Mouse (Mus musculus): ENCODE data around the gene Zkscan5. TPM values are rescaled to one million over a fixed set of nuclear protein-coding genes. Genes with fewer than 3 reads are reported as not detected.
"Not testable (repeated sequence)": the region's sequence is repeated elsewhere in the genome, so short reads cannot be mapped to it uniquely, and the experiment has no call there.

Zkscan5 gene
- polyA plus RNA-seq, 1 experiment from 2014 or later = 21.2 TPM

DNA sequence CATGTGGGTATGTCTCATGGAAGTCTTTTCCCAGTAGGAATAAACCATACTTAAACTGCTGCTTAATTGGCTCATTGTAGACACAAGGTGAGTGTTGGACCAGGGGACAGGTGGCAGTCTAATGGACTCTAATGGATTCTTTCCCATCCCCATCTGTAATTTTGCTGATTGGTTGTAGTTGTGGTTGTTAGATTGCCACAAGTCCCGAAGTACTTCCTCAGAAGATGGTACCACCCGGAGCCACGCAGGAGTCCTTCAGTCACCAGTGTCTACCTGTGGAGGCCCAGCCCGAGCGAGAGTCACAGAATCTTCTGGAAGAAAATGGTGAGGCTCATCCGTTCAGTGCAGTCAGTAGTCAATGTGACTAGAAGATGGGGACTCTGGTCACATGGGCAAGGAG is 3.0 kb downstream of the Zkscan5 start:
- DNase-seq (ENCODE audit: low spot score) = no peak
- peaks cover 7% of the 10 kb centered on the region for H3K4me1 ChIP-seq (ENCODE audit: control insufficient read depth, insufficient read depth, low read length)
- ATAC-seq (ENCODE audit: insufficient number of reproducible peaks, low FRiP score, low TSS enrichment, low read depth) = no peak
- H3K27me3 ChIP-seq (ENCODE audit: control insufficient read depth, insufficient read depth, low read length) = no peaks in the 10 kb centered on the region
- WGBS = 98% methylated on average over 6 of the region's 6 CpGs
- H3K36me3 ChIP-seq (ENCODE audit: control insufficient read depth, insufficient read depth, low read length) = peaks cover 7% of the 10 kb centered on the region; the same call in 1 of the 2 replicates
- no peak overlapping the region for H3K4me3 ChIP-seq (ENCODE audit: low read depth, low read length)
- no peak overlapping the region for H3K9ac ChIP-seq (ENCODE audit: low read length)
- H3K27ac ChIP-seq (replicated peaks; ENCODE audit: low read depth, low read length) = no peak overlapping the region
- H3K9me3 ChIP-seq (ENCODE audit: control insufficient read depth, low read length) = no peaks in the 10 kb centered on the region
- H3K4me2 ChIP-seq (ENCODE audit: low read depth, severe bottlenecking) = no peak overlapping the region

DNA sequence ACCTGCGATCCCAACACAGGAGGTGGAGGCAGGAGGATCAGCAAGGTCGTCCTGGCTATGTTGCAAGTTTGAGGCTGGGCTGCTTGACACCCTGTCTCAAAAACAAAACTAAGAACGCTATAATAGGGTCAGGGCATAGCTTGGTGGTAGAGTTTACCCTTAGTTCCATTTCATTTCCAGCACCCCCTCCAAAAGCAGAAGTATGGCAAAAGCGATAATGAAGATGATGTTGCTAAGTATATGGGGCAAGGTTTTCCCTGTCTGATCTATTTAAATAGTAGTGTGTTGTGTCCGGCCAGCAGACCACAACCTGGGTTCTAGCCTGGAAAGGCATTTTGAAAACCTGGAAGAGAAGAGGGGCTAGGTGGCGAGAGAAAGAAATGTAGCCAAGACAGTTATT is 3.6 kb downstream of the Zkscan5 start:
- peaks cover 7% of the 10 kb centered on the region; the same call in 1 of the 2 replicates for H3K36me3 ChIP-seq (ENCODE audit: control insufficient read depth, insufficient read depth, low read length)
- 80% methylated on average over 5 of the region's 6 CpGs for WGBS

DNA sequence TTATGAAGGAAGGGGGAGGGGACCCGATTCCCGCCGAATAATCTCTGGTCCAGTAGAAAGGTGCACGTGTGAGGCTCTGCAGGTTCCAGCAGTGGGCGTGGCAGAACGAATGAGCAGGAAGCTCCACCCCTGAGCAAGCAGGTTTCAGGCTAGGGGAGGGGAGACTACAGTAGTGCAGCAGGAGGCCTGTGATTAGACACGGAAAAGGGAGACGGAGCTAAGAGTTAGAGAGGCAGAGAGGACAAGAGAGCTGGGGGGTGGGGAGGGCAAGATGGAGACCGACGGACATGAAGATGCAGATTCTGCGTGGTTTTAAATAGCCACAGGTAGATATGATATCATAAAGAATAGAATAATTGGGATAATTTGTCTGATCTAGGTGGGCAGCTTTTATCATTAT is 4.0 kb downstream of the Zkscan5 start:
- DNase-seq (ENCODE audit: low spot score); H3K9ac ChIP-seq (ENCODE audit: low read length); H3K9me3 ChIP-seq (ENCODE audit: control insufficient read depth, low read length): not testable (repeated sequence)

More for the DNA sequence above, 3.6 kb downstream of the Zkscan5 start:
- ATAC-seq (ENCODE audit: insufficient number of reproducible peaks, low FRiP score, low TSS enrichment, low read depth) (no peak), DNase-seq (ENCODE audit: low spot score) (no peak)
- Histone ChIP-seq H3K4me2 (ENCODE audit: low read depth, severe bottlenecking) (no peak overlapping the region), H3K4me3 (ENCODE audit: low read depth, low read length) (no peak overlapping the region), H3K4me1 (ENCODE audit: control insufficient read depth, insufficient read depth, low read length) (peaks cover 7% of the 10 kb centered on the region), H3K9me3 (ENCODE audit: control insufficient read depth, low read length) (no peaks in the 10 kb centered on the region), H3K27me3 (ENCODE audit: control insufficient read depth, insufficient read depth, low read length) (no peaks in the 10 kb centered on the region), H3K27ac (replicated peaks; ENCODE audit: low read depth, low read length) (no peak overlapping the region), H3K9ac (ENCODE audit: low read length) (no peak overlapping the region)

DNA sequence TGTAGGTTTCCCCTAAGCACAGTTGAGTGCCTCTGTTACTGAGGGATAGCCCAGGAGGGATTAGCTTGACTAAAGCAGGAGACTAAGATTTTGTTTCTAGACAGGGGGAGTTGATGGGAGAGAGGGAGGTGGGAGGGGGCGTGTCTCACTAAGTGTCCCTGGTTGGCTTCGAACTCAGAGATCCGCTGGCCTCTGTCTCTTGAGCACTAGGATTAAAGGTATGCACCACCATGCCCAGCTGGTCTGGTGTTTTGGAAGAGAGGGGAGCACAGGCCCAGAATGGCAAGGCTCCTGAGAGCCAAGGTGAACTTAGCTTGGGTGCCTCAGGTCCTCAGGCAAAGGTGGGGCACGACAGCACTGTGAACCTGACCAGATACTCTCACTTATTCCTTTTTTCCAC is 7.0 kb downstream of the Zkscan5 start:
- Histone ChIP-seq H3K9me3 (ENCODE audit: control insufficient read depth, low read length) (no peaks in the 10 kb centered on the region), H3K36me3 (ENCODE audit: control insufficient read depth, insufficient read depth, low read length) (peaks cover 7% of the 10 kb centered on the region), H3K27ac (replicated peaks; ENCODE audit: low read depth, low read length) (no peak overlapping the region), H3K9ac (ENCODE audit: low read length) (no peak overlapping the region), H3K4me1 (ENCODE audit: control insufficient read depth, insufficient read depth, low read length) (no peaks in the 10 kb centered on the region), H3K4me2 (ENCODE audit: low read depth, severe bottlenecking) (no peak overlapping the region), H3K27me3 (ENCODE audit: control insufficient read depth, insufficient read depth, low read length) (no peaks in the 10 kb centered on the region), H3K4me3 (ENCODE audit: low read depth, low read length) (no peak overlapping the region)
- DNase-seq (ENCODE audit: low spot score) (no peak), ATAC-seq (ENCODE audit: insufficient number of reproducible peaks, low FRiP score, low TSS enrichment, low read depth) (no peak)
- 96% methylated on average over 4 of the region's 4 CpGs for WGBS

More for the DNA sequence above, 4.0 kb downstream of the Zkscan5 start:
- H3K4me2 ChIP-seq (ENCODE audit: low read depth, severe bottlenecking); H3K4me1 ChIP-seq (ENCODE audit: control insufficient read depth, insufficient read depth, low read length); H3K4me3 ChIP-seq (ENCODE audit: low read depth, low read length); H3K27ac ChIP-seq (replicated peaks; ENCODE audit: low read depth, low read length); ATAC-seq (ENCODE audit: insufficient number of reproducible peaks, low FRiP score, low TSS enrichment, low read depth); H3K36me3 ChIP-seq (ENCODE audit: control insufficient read depth, insufficient read depth, low read length); H3K27me3 ChIP-seq (ENCODE audit: control insufficient read depth, insufficient read depth, low read length): not testable (repeated sequence)
- 45% methylated on average over 11 of the region's 11 CpGs for WGBS

DNA sequence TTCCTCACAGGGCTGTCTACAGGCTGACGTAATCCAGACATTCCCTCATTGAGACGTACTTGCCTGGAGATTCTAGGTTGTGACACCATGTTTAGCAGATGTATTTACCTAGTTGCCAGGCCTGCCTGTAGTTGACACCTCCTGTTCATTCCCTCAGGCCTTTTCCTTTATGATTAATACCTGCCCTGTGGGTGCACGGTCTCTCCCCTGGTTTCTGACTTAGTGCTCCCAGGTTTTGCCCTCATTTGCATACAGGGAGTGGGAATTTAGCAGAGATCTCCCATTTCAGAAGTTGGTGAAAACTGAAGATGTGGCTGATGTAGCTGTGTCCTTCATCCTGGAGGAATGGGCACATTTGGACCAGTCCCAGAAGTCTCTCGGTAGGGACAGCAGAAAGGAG is 7.9 kb downstream of the Zkscan5 start:
- peaks cover 3% of the 10 kb centered on the region for H3K36me3 ChIP-seq (ENCODE audit: control insufficient read depth, insufficient read depth, low read length)
- ATAC-seq (ENCODE audit: insufficient number of reproducible peaks, low FRiP score, low TSS enrichment, low read depth) (no peak), DNase-seq (ENCODE audit: low spot score) (no peak)
- no peak overlapping the region for H3K27ac ChIP-seq (replicated peaks; ENCODE audit: low read depth, low read length)
- no peaks in the 10 kb centered on the region for H3K4me1 ChIP-seq (ENCODE audit: control insufficient read depth, insufficient read depth, low read length)
- WGBS = 88% methylated on average over 4 of the region's 4 CpGs
- H3K27me3 ChIP-seq (ENCODE audit: control insufficient read depth, insufficient read depth, low read length) = no peaks in the 10 kb centered on the region
- H3K4me3 ChIP-seq (ENCODE audit: low read depth, low read length) = no peak overlapping the region
- H3K9me3 ChIP-seq (ENCODE audit: control insufficient read depth, low read length) = no peaks in the 10 kb centered on the region
- no peak overlapping the region for H3K4me2 ChIP-seq (ENCODE audit: low read depth, severe bottlenecking)
- H3K9ac ChIP-seq (ENCODE audit: low read length) = no peak overlapping the region

DNA sequence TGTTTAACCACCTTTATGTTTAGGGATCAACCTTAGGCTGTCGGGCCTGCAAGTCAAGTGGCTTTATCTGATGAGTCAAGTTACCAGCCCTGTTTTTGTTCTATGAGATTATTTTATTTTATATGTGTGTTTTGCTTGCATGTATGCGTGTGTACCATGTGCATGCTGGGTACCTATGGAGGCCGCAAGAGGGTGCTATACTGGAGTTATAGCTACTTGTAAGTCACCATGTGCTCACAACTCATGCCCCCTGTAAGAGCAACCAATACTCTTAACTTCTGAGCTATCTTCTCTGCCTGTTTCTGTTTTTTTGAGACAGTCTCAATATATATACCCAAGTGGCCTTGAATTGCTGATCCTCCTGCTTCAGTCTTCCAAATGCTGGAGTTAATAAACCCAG is 9.1 kb downstream of the Zkscan5 start:
- Histone ChIP-seq H3K4me2 (ENCODE audit: low read depth, severe bottlenecking) (no peak overlapping the region), H3K27ac (replicated peaks; ENCODE audit: low read depth, low read length) (no peak overlapping the region), H3K4me3 (ENCODE audit: low read depth, low read length) (no peak overlapping the region), H3K4me1 (ENCODE audit: control insufficient read depth, insufficient read depth, low read length) (no peaks in the 10 kb centered on the region), H3K27me3 (ENCODE audit: control insufficient read depth, insufficient read depth, low read length) (no peaks in the 10 kb centered on the region), H3K9ac (ENCODE audit: low read length) (no peak overlapping the region), H3K9me3 (ENCODE audit: control insufficient read depth, low read length) (no peaks in the 10 kb centered on the region), H3K36me3 (ENCODE audit: control insufficient read depth, insufficient read depth, low read length) (peaks cover 3% of the 10 kb centered on the region)
- ATAC-seq (ENCODE audit: insufficient number of reproducible peaks, low FRiP score, low TSS enrichment, low read depth) (no peak), DNase-seq (ENCODE audit: low spot score) (no peak)
- WGBS = 91% methylated on average over 3 of the region's 3 CpGs

DNA sequence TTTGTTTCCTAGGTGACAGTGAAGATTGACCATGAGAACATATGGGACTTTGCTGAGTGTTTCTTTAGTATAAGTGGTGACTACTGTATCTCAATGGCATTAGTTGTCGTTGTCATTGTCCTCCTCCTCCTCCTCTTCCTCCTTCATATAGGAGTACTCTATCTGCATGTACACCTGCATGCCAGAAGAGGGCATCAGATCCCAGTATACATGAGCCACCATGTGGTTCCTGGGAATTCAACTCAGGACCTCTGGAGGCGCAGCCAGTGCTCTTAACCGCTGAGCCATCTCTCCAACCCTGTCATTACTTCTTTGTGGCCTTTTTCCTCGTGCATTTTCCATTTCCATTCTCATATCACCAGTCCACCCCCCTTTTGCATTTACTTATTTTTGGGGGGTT is 10.3 kb downstream of the Zkscan5 start:
- WGBS = 72% methylated on average over 4 of the region's 4 CpGs
- DNase-seq (ENCODE audit: low spot score) = no peak
- Histone ChIP-seq H3K27me3 (ENCODE audit: control insufficient read depth, insufficient read depth, low read length) (no peaks in the 10 kb centered on the region), H3K36me3 (ENCODE audit: control insufficient read depth, insufficient read depth, low read length) (peaks cover 3% of the 10 kb centered on the region), H3K4me1 (ENCODE audit: control insufficient read depth, insufficient read depth, low read length) (no peaks in the 10 kb centered on the region), H3K4me2 (ENCODE audit: low read depth, severe bottlenecking) (no peak overlapping the region), H3K4me3 (ENCODE audit: low read depth, low read length) (no peak overlapping the region), H3K27ac (replicated peaks; ENCODE audit: low read depth, low read length) (no peak overlapping the region), H3K9me3 (ENCODE audit: control insufficient read depth, low read length) (no peaks in the 10 kb centered on the region), H3K9ac (ENCODE audit: low read length) (no peak overlapping the region)
- ATAC-seq (ENCODE audit: insufficient number of reproducible peaks, low FRiP score, low TSS enrichment, low read depth) = no peak

DNA sequence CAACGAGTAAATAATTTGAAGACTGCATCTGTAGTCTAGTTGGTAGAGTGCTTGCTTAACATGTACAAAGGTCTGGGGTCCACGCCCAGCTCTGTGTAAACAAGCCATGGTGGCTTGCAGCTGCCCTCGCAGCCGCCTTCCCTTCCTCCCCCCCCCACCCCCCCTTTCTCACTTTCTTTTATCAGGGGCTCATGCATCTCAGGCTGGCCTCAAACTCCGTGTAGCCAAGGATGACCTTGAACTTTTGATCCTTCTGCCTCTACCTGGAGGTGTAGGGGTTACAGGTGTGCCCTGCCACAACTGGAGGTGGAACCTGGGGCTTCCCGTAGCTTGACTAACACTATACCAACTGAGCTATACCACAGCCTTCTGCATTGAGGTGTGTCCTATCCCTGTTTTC is 13.4 kb downstream of the Zkscan5 start:
- no peak overlapping the region for H3K4me3 ChIP-seq (ENCODE audit: low read depth, low read length)
- H3K36me3 ChIP-seq (ENCODE audit: control insufficient read depth, insufficient read depth, low read length) = peaks cover 14% of the 10 kb centered on the region
- ATAC-seq (ENCODE audit: insufficient number of reproducible peaks, low FRiP score, low TSS enrichment, low read depth) (no peak), DNase-seq (ENCODE audit: low spot score) (no peak)
- no peaks in the 10 kb centered on the region for H3K27me3 ChIP-seq (ENCODE audit: control insufficient read depth, insufficient read depth, low read length)
- no peak overlapping the region for H3K9ac ChIP-seq (ENCODE audit: low read length)
- 92% methylated on average over 6 of the region's 6 CpGs for WGBS
- no peaks in the 10 kb centered on the region for H3K9me3 ChIP-seq (ENCODE audit: control insufficient read depth, low read length)
- no peak overlapping the region for H3K27ac ChIP-seq (replicated peaks; ENCODE audit: low read depth, low read length)
- H3K4me1 ChIP-seq (ENCODE audit: control insufficient read depth, insufficient read depth, low read length) = no peaks in the 10 kb centered on the region
- H3K4me2 ChIP-seq (ENCODE audit: low read depth, severe bottlenecking) = no peak overlapping the region

DNA sequence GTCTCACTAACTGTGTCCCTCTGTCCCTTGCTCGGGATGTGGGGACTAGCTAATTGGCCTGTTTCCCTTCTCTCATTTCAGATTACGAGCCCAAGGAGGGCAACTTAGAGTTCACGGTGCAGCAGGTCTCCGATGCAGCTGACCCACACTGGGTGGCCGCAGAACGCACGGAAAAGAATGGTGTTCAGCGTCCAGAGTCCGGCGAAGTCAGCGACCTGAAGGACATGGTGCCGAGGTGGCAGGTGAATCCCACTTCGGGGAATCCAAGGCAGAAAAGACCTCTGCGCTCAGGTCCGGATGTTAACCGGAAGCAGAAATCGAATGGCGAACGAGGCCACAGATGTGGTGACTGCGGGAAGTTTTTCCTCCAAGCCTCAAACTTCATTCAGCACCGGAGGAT is 13.8 kb downstream of the Zkscan5 start:
- DNase-seq (ENCODE audit: low spot score) (no peak), ATAC-seq (ENCODE audit: insufficient number of reproducible peaks, low FRiP score, low TSS enrichment, low read depth) (no peak)
- Histone ChIP-seq H3K27ac (replicated peaks; ENCODE audit: low read depth, low read length) (no peak overlapping the region), H3K36me3 (ENCODE audit: control insufficient read depth, insufficient read depth, low read length) (peaks cover 14% of the 10 kb centered on the region), H3K9ac (ENCODE audit: low read length) (no peak overlapping the region), H3K4me2 (ENCODE audit: low read depth, severe bottlenecking) (no peak overlapping the region), H3K27me3 (ENCODE audit: control insufficient read depth, insufficient read depth, low read length) (no peaks in the 10 kb centered on the region), H3K4me3 (ENCODE audit: low read depth, low read length) (no peak overlapping the region), H3K9me3 (ENCODE audit: control insufficient read depth, low read length) (no peaks in the 10 kb centered on the region), H3K4me1 (ENCODE audit: control insufficient read depth, insufficient read depth, low read length) (no peaks in the 10 kb centered on the region)
- 92% methylated on average over 21 of the region's 21 CpGs for WGBS
